Mouse (Mus musculus): ENCODE measurements around the gene Trim3.

- TF ChIP-seq CTCF (IDR thresholded peaks at IDR 0.05; ENCODE audit: control insufficient read depth, insufficient read depth, insufficient replicate concordance, low read depth, low read length): no peak
- no peak for TF ChIP-seq POLR2A (IDR thresholded peaks at IDR 0.05; ENCODE audit: control insufficient read depth, low read depth, low read length)
Measured at GRCm38 (mm10) chr7:105633801-105634135, 397 bp upstream of the Trim3 start.
